26 mouse cellular contexts compared by ENCODE assay signal in genomic region chr1:186575629-186576028, GRCm38 (mm10).
DNase-seq lines count a peak whose midpoint lies in the region; ATAC-seq and TF ChIP-seq lines count a peak whose summit lies in the region.
"Had no signal": no experiment of that assay in that cellular context is flagged by ENCODE, and none has a peak within 500 bp of the region (broad histone marks: within the 10 kb centered on the region; RNA-seq: fewer than 3 reads in every experiment).

No protein-coding gene starts in this region.

- no peaks in the 10 kb centered on the region for H3K36me3 ChIP-seq in kidney, adult 2 months (ENCODE audit: control insufficient read depth, insufficient read depth, low read length)
- H3K36me3 ChIP-seq in kidney, embryonic 16.5 days (ENCODE audit: insufficient read depth, low read length) = no peaks in the 10 kb centered on the region
- no peaks in the 10 kb centered on the region for H3K36me3 ChIP-seq in liver, embryonic 16.5 days (ENCODE audit: control insufficient read depth, insufficient read depth)
- H3K36me3 ChIP-seq: forebrain, embryonic 10.5 days; heart, embryonic 15.5 days; hindbrain, embryonic 15.5 days; limb, embryonic 10.5 days; liver, embryonic 13.5 days; midbrain, embryonic 12.5 days; neural tube, embryonic 15.5 days had no signal

- H3K27ac ChIP-seq in kidney, adult 2 months (ENCODE audit: insufficient read depth, low read depth, low read length) = no peak overlapping the region
- H3K27ac ChIP-seq in kidney, embryonic 16.5 days (ENCODE audit: low read length) = no peak overlapping the region
- H3K27ac ChIP-seq in liver, embryonic 16.5 days (ENCODE audit: low read length) = no peak overlapping the region
- H3K27ac ChIP-seq: forebrain, embryonic 10.5 days; heart, embryonic 15.5 days; hindbrain, embryonic 15.5 days; left cerebral cortex, adult 2 months; limb, embryonic 10.5 days; liver, embryonic 13.5 days; midbrain, embryonic 12.5 days; neural tube, embryonic 15.5 days; stomach, postnatal 0 days had no signal

- peak; percentile 22 for DNase-seq in kidney, adult 2 months
- peak; percentile 15 for DNase-seq in lung, postnatal 36 days
- no peak for DNase-seq in lung, adult 18-20 months
- DNase-seq in adipocyte (ENCODE audit: low spot score) = no peak
- no peak for DNase-seq in spleen, adult 18-20 months
- DNase-seq: adrenal gland, adult 2 months; cerebellum, adult 11 months; cerebellum, adult 9-11 months; gastrocnemius, postnatal 10 days; heart, adult 18-20 months; heart, postnatal 36 days; liver, embryonic 13.5 days; thymus, adult 2 months had no signal

- H3K27me3 ChIP-seq in kidney, adult 2 months (replicated peaks; ENCODE audit: control insufficient read depth, insufficient read depth, low read length) = no peaks in the 10 kb centered on the region
- H3K27me3 ChIP-seq in kidney, embryonic 16.5 days (ENCODE audit: insufficient read depth, low read length) = no peaks in the 10 kb centered on the region
- no peaks in the 10 kb centered on the region for H3K27me3 ChIP-seq in liver, embryonic 16.5 days (ENCODE audit: control insufficient read depth, insufficient read depth, low read depth, low read length)
- H3K27me3 ChIP-seq: heart, embryonic 15.5 days; hindbrain, embryonic 15.5 days; liver, embryonic 13.5 days; midbrain, embryonic 12.5 days; neural tube, embryonic 15.5 days; Patski had no signal

- no peaks in the 10 kb centered on the region for H3K4me1 ChIP-seq in kidney, adult 2 months (ENCODE audit: control insufficient read depth, insufficient read depth, low read length)
- no peaks in the 10 kb centered on the region for H3K4me1 ChIP-seq in kidney, embryonic 16.5 days (ENCODE audit: insufficient read depth, low read length)
- no peaks in the 10 kb centered on the region for H3K4me1 ChIP-seq in liver, embryonic 16.5 days (ENCODE audit: control insufficient read depth, low read depth, low read length)
- H3K4me1 ChIP-seq: hindbrain, embryonic 15.5 days; limb, embryonic 10.5 days; liver, embryonic 13.5 days; midbrain, embryonic 12.5 days; neural tube, embryonic 15.5 days had no signal

- TF ChIP-seq CTCF in kidney, adult 2 months (conservative IDR thresholded peaks at IDR 0.05; ENCODE audit: insufficient read depth, insufficient read length, low read depth, low read length) = no peak

- no peak for TF ChIP-seq POLR2A in kidney, adult 2 months (IDR thresholded peaks at IDR 0.05; ENCODE audit: low read depth, low read length)

- H3K9ac ChIP-seq in kidney, embryonic 16.5 days (replicated peaks; ENCODE audit: low read length) = no peak overlapping the region
- H3K9ac ChIP-seq in liver, embryonic 16.5 days (ENCODE audit: low read depth, low read length) = no peak overlapping the region
- H3K9ac ChIP-seq: heart, embryonic 15.5 days; hindbrain, embryonic 15.5 days; liver, embryonic 13.5 days; midbrain, embryonic 12.5 days; neural tube, embryonic 15.5 days had no signal

- no peaks in the 10 kb centered on the region for H3K9me3 ChIP-seq in kidney, embryonic 16.5 days (ENCODE audit: low read length)
- no peaks in the 10 kb centered on the region for H3K9me3 ChIP-seq in liver, embryonic 16.5 days (replicated peaks; ENCODE audit: control insufficient read depth, low read length)
- H3K9me3 ChIP-seq: forebrain, embryonic 10.5 days; heart, embryonic 15.5 days; hindbrain, embryonic 15.5 days; limb, embryonic 10.5 days; liver, embryonic 13.5 days; midbrain, embryonic 12.5 days; neural tube, embryonic 15.5 days had no signal

- WGBS in kidney, adult 2 months = 54% methylated on average over 9 of the region's 9 CpGs
- 54% methylated on average over 9 of the region's 9 CpGs for WGBS in kidney, embryonic 16.5 days
- WGBS in liver, embryonic 16.5 days (ENCODE audit: insufficient replicate concordance) = 23% methylated on average over 9 of the region's 9 CpGs

- H3K4me2 ChIP-seq in kidney, embryonic 16.5 days (replicated peaks; ENCODE audit: low read depth, low read length) = no peak overlapping the region
- H3K4me2 ChIP-seq in liver, embryonic 16.5 days (ENCODE audit: low read depth, low read length) = no peak overlapping the region
- H3K4me2 ChIP-seq: heart, embryonic 15.5 days; hindbrain, embryonic 15.5 days; liver, embryonic 13.5 days; midbrain, embryonic 12.5 days; neural tube, embryonic 15.5 days had no signal

- H3K4me3 ChIP-seq in kidney, adult 2 months (ENCODE audit: insufficient read depth, low read depth, low read length) = no peak overlapping the region
- no peak overlapping the region for H3K4me3 ChIP-seq in kidney, embryonic 16.5 days (ENCODE audit: low read length)
- no peak overlapping the region for H3K4me3 ChIP-seq in liver, embryonic 16.5 days (ENCODE audit: low read depth, low read length)
- H3K4me3 ChIP-seq: forebrain, embryonic 10.5 days; heart, embryonic 15.5 days; hindbrain, embryonic 15.5 days; left cerebral cortex, adult 2 months; limb, embryonic 10.5 days; liver, embryonic 13.5 days; midbrain, embryonic 12.5 days; neural tube, embryonic 15.5 days had no signal

- no peak for ATAC-seq in kidney, embryonic 16.5 days (ENCODE audit: low FRiP score, low TSS enrichment)
- ATAC-seq in liver, embryonic 16.5 days (ENCODE audit: low read depth) = peak; percentile 32; the same call in 1 of the 2 replicates
- ATAC-seq: forebrain, embryonic 16.5 days; lung, postnatal 0 days; Patski had no signal

Comparison
In these comparisons a context has a peak if more than half of its experiments do, and no peak if none do; other contexts are left out.
1. DNase-seq: peak in kidney, adult 2 months (single experiment) and lung, postnatal 36 days (single experiment); none in lung, adult 18-20 months (0 of 2), adipocyte (single experiment) and spleen, adult 18-20 months (0 of 2).